Mouse (Mus musculus) adrenal gland, postnatal 4 days (tissue): ENCODE data around the gene Aldh1a7. TPM values are rescaled to one million over a fixed set of nuclear protein-coding genes. Genes with fewer than 3 reads are reported as not detected.

ENCODE experiments used
- DNase-seq, 2 experiments: peaks; one replicate each; pipeline ENCODE4 v3.0.0; 2021 to 2022; ENCODE audit warnings: low spot score in 2 of 2, mixed read lengths in 2 of 2
- total RNA-seq, 2 experiments: library from RNA; stranded (reverse); gene quantifications; 2 replicates each; pipeline ENCODE4 v1.2.3; 2021

Aldh1a7 gene
- total RNA-seq, 2 experiments from 2014 or later: 2.4 to 4.6 TPM

- DNase-seq: no peak
These were observed 83.0 kb downstream of the Aldh1a7 start for GRCm38 (mm10) chr19:20644346-20644745.

Other genes starting within 250 kb of the Aldh1a7 start
- gene Aldh1a1, start 234.8 kb downstream of the Aldh1a7 start, total RNA-seq: 10 to 100 TPM; 32.5 to 35.6 TPM
- gene Tmc1, start 226.6 kb upstream of the Aldh1a7 start, total RNA-seq: under 1 TPM; 0.23 to 0.62 TPM